In genomic region chr7:65382515-65383283, GRCm38 (mm10) we compare ENCODE assay signal across 11 mouse cellular contexts.
A peak's percentile ranks its signal among the peaks of the same experiment; 100 is the strongest.
DNase-seq lines count a peak whose midpoint lies in the region; ATAC-seq and TF ChIP-seq lines count a peak whose summit lies in the region.
"Had no signal": no experiment of that assay in that cellular context is flagged by ENCODE, and none has a peak within 500 bp of the region (broad histone marks: within the 10 kb centered on the region; RNA-seq: fewer than 3 reads in every experiment).

No protein-coding gene starts in this region.

- H3K36me3 ChIP-seq in heart, embryonic 10.5 days: no peaks in the 10 kb centered on the region
- no peaks in the 10 kb centered on the region for H3K36me3 ChIP-seq in lung, embryonic 16.5 days (ENCODE audit: control insufficient read depth, insufficient read depth, low read length)
- no peaks in the 10 kb centered on the region for H3K36me3 ChIP-seq in heart, embryonic 12.5 days
- no peaks in the 10 kb centered on the region for H3K36me3 ChIP-seq in stomach, embryonic 15.5 days
- H3K36me3 ChIP-seq in liver, embryonic 11.5 days (ENCODE audit: control insufficient read depth, insufficient read depth, low read length): no peaks in the 10 kb centered on the region
- H3K36me3 ChIP-seq: liver, embryonic 15.5 days; midbrain, embryonic 13.5 days had no signal

- 59% methylated on average over 10 of the region's 10 CpGs for WGBS in heart, embryonic 10.5 days
- WGBS in lung, embryonic 16.5 days: 40% methylated on average over 10 of the region's 10 CpGs
- 32% methylated on average over 10 of the region's 10 CpGs for WGBS in lung, adult 2 months
- 54% methylated on average over 10 of the region's 10 CpGs for WGBS in heart, embryonic 12.5 days
- 47% methylated on average over 10 of the region's 10 CpGs for WGBS in stomach, embryonic 15.5 days
- 72% methylated on average over 10 of the region's 10 CpGs for WGBS in liver, embryonic 11.5 days

- TF ChIP-seq CTCF in lung, adult 2 months (IDR thresholded peaks at IDR 0.05; ENCODE audit: insufficient read depth, low read length): no peak

- H3K27ac ChIP-seq in heart, embryonic 10.5 days: 0 out of 2 replicates have a peak overlapping the region, but pooled peaks have one; percentile 22
- H3K27ac ChIP-seq in lung, embryonic 16.5 days (ENCODE audit: low read length): peak overlapping the region; percentile 85
- H3K27ac ChIP-seq in heart, embryonic 12.5 days (ENCODE audit: poor library complexity, severe bottlenecking): 0 out of 2 replicates have a peak overlapping the region, but pooled peaks have one; percentile 8
- H3K27ac ChIP-seq in stomach, embryonic 15.5 days: peak overlapping the region; percentile 17; the same call in 1 of the 2 replicates
- no peak overlapping the region for H3K27ac ChIP-seq in liver, embryonic 11.5 days (ENCODE audit: low read depth, low read length)
- H3K27ac ChIP-seq: liver, embryonic 15.5 days; midbrain, embryonic 13.5 days had no signal

- no peak overlapping the region for H3K9ac ChIP-seq in lung, embryonic 16.5 days (ENCODE audit: low read length)
- no peak overlapping the region for H3K9ac ChIP-seq in heart, embryonic 12.5 days
- H3K9ac ChIP-seq in stomach, embryonic 15.5 days: no peak overlapping the region
- H3K9ac ChIP-seq in liver, embryonic 11.5 days (ENCODE audit: low read depth, low read length): no peak overlapping the region
- H3K9ac ChIP-seq: liver, embryonic 15.5 days; midbrain, embryonic 13.5 days had no signal

- H3K9me3 ChIP-seq in heart, embryonic 10.5 days: no peaks in the 10 kb centered on the region
- H3K9me3 ChIP-seq in lung, embryonic 16.5 days (ENCODE audit: control insufficient read depth, low read length): no peaks in the 10 kb centered on the region
- H3K9me3 ChIP-seq in heart, embryonic 12.5 days (replicated peaks): no peaks in the 10 kb centered on the region
- H3K9me3 ChIP-seq in stomach, embryonic 15.5 days: no peaks in the 10 kb centered on the region
- no peaks in the 10 kb centered on the region for H3K9me3 ChIP-seq in liver, embryonic 11.5 days (ENCODE audit: control insufficient read depth, low read length)
- H3K9me3 ChIP-seq: liver, embryonic 15.5 days; midbrain, embryonic 13.5 days had no signal

- peaks cover 43% of the 10 kb centered on the region for H3K4me1 ChIP-seq in heart, embryonic 10.5 days
- H3K4me1 ChIP-seq in lung, embryonic 16.5 days (replicated peaks; ENCODE audit: control insufficient read depth, insufficient read depth, low read length): peaks cover 12% of the 10 kb centered on the region
- peaks cover 25% of the 10 kb centered on the region for H3K4me1 ChIP-seq in lung, adult 2 months (ENCODE audit: control insufficient read depth, insufficient read depth, low read length)
- H3K4me1 ChIP-seq in heart, embryonic 12.5 days (replicated peaks): peaks cover 28% of the 10 kb centered on the region
- H3K4me1 ChIP-seq in stomach, embryonic 15.5 days: 0 out of 2 replicates have a peak, but pooled peaks cover 7% of the 10 kb centered on the region
- no peaks in the 10 kb centered on the region for H3K4me1 ChIP-seq in liver, embryonic 11.5 days (replicated peaks; ENCODE audit: control insufficient read depth, insufficient read depth, low read length)

- H3K4me3 ChIP-seq in heart, embryonic 10.5 days: no peak overlapping the region
- no peak overlapping the region for H3K4me3 ChIP-seq in lung, embryonic 16.5 days (ENCODE audit: low read length)
- H3K4me3 ChIP-seq in lung, adult 2 months (replicated peaks; ENCODE audit: extremely low read depth, low read depth, low read length): no peak overlapping the region
- H3K4me3 ChIP-seq in heart, embryonic 12.5 days: no peak overlapping the region
- no peak overlapping the region for H3K4me3 ChIP-seq in stomach, embryonic 15.5 days (replicated peaks)
- no peak overlapping the region for H3K4me3 ChIP-seq in liver, embryonic 11.5 days (ENCODE audit: low read depth, low read length)
- H3K4me3 ChIP-seq: liver, embryonic 15.5 days; midbrain, embryonic 13.5 days had no signal

- ATAC-seq in lung, embryonic 16.5 days (ENCODE audit: low read depth): peak; percentile 76
- ATAC-seq in heart, embryonic 12.5 days (ENCODE audit: insufficient number of reproducible peaks, low FRiP score): peak; percentile 42; the same call in 1 of the 2 replicates
- ATAC-seq in stomach, embryonic 15.5 days (ENCODE audit: insufficient read depth, low FRiP score, low read depth): no peak
- no peak for ATAC-seq in liver, embryonic 11.5 days (replicated peaks; ENCODE audit: low FRiP score)
- ATAC-seq: midbrain, embryonic 13.5 days had no signal

- H3K4me2 ChIP-seq in lung, embryonic 16.5 days (ENCODE audit: low read depth, low read length): no peak overlapping the region
- no peak overlapping the region for H3K4me2 ChIP-seq in heart, embryonic 12.5 days
- H3K4me2 ChIP-seq in stomach, embryonic 15.5 days: no peak overlapping the region
- H3K4me2 ChIP-seq in liver, embryonic 11.5 days: no peak overlapping the region
- H3K4me2 ChIP-seq: liver, embryonic 15.5 days; midbrain, embryonic 13.5 days had no signal

- H3K27me3 ChIP-seq in heart, embryonic 10.5 days (ENCODE audit: insufficient read depth, poor library complexity, severe bottlenecking): no peaks in the 10 kb centered on the region
- no peaks in the 10 kb centered on the region for H3K27me3 ChIP-seq in lung, embryonic 16.5 days (ENCODE audit: control insufficient read depth, insufficient read depth, low read depth, low read length)
- H3K27me3 ChIP-seq in heart, embryonic 12.5 days (replicated peaks): no peaks in the 10 kb centered on the region
- H3K27me3 ChIP-seq in stomach, embryonic 15.5 days (replicated peaks): no peaks in the 10 kb centered on the region
- H3K27me3 ChIP-seq in liver, embryonic 11.5 days (replicated peaks; ENCODE audit: control insufficient read depth, insufficient read depth, low read length): peaks cover 15% of the 10 kb centered on the region; the same call in 1 of the 2 replicates
- H3K27me3 ChIP-seq: midbrain, embryonic 13.5 days had no signal

- no peak for TF ChIP-seq POLR2A in lung, adult 2 months (IDR thresholded peaks at IDR 0.05; ENCODE audit: borderline replicate concordance, extremely low read depth, low read depth, low read length)

- no peak for DNase-seq in heart, embryonic 10.5 days (ENCODE audit: low spot score)
- DNase-seq in heart, postnatal 14 days: no peak
- no peak for DNase-seq in lung, adult 2 months
- no peak for DNase-seq in embryo, embryonic 9.5 days (ENCODE audit: extremely low spot score)
- DNase-seq in liver, embryonic 11.5 days (ENCODE audit: low spot score): no peak
- DNase-seq: cerebellum, postnatal 25 days had no signal

- intact Hi-C loops in heart, postnatal 14 days (cut with DNase I): no loop called here

Comparison
In these comparisons a context has a peak if more than half of its experiments do, and no peak if none do; other contexts are left out.
1. ATAC-seq: peak in lung, embryonic 16.5 days (single experiment) and heart, embryonic 12.5 days (single experiment); none in stomach, embryonic 15.5 days (single experiment) and liver, embryonic 11.5 days (single experiment).